Mouse (Mus musculus): ENCODE measurements at regions not wholly inside any gene's neighbourhood (a gene's known extent, or its start where the extent isn't known, plus 50 kb on each side); places are given as distances from the start of the nearest gene placed in this dataset.

GRCm38 (mm10) chr14:76188105-76188645 is 77.5 kb downstream of the Nufip1 start:
- H3K4me2 ChIP-seq (ENCODE audit: low read depth, low read length, poor library complexity, severe bottlenecking), result no peak overlapping the region

GRCm38 (mm10) chr14:76195324-76195723 is 84.6 kb downstream of the Nufip1 start:
- Histone ChIP-seq H3K27me3 (ENCODE audit: insufficient read depth, low read length) (no peaks in the 10 kb centered on the region), H3K4me1 (ENCODE audit: insufficient read depth, low read length) (no peaks in the 10 kb centered on the region), H3K9me3 (ENCODE audit: low read length) (no peaks in the 10 kb centered on the region), H3K36me3 (ENCODE audit: insufficient read depth, low read length) (no peaks in the 10 kb centered on the region), H3K4me3 (ENCODE audit: low read depth, low read length) (no peak overlapping the region), H3K4me2 (ENCODE audit: low read depth, low read length, poor library complexity, severe bottlenecking) (no peak overlapping the region), H3K9ac (replicated peaks; ENCODE audit: low read length, poor library complexity, severe bottlenecking) (no peak overlapping the region), H3K27ac (ENCODE audit: low read depth, low read length) (no peak overlapping the region)
- TF ChIP-seq CTCF (IDR thresholded peaks at IDR 0.05), result no peak
- ATAC-seq (ENCODE audit: low FRiP score) (no peak), DNase-seq (ENCODE audit: low spot score) (no peak)
- 73% methylated on average over 10 of the region's 10 CpGs for WGBS

More at GRCm38 (mm10) chr14:76188105-76188645, 77.5 kb downstream of the Nufip1 start:
- TF ChIP-seq CTCF (IDR thresholded peaks at IDR 0.05), result no peak
- Histone ChIP-seq H3K4me3 (ENCODE audit: low read depth, low read length) (no peak overlapping the region), H3K27ac (ENCODE audit: low read depth, low read length) (no peak overlapping the region), H3K4me1 (ENCODE audit: insufficient read depth, low read length) (no peaks in the 10 kb centered on the region), H3K36me3 (ENCODE audit: insufficient read depth, low read length) (no peaks in the 10 kb centered on the region), H3K27me3 (ENCODE audit: insufficient read depth, low read length) (no peaks in the 10 kb centered on the region), H3K9me3 (ENCODE audit: low read length) (no peaks in the 10 kb centered on the region), H3K9ac (replicated peaks; ENCODE audit: low read length, poor library complexity, severe bottlenecking) (no peak overlapping the region)
- no peak for ATAC-seq (ENCODE audit: low FRiP score)
- no peak for DNase-seq (ENCODE audit: low spot score)
- 89% methylated on average over 6 of the region's 6 CpGs for WGBS

- 88% methylated on average over 2 of the region's 2 CpGs for WGBS
These were observed 86.7 kb downstream of the Nufip1 start for GRCm38 (mm10) chr14:76197357-76197756.

GRCm38 (mm10) chr14:76198406-76198805 is 87.7 kb downstream of the Nufip1 start:
- no peaks in the 10 kb centered on the region for H3K9me3 ChIP-seq (ENCODE audit: low read length)
- no peak overlapping the region for H3K27ac ChIP-seq (ENCODE audit: low read depth, low read length)
- no peak overlapping the region for H3K4me3 ChIP-seq (ENCODE audit: low read depth, low read length)
- 72% methylated on average over 5 of the region's 5 CpGs for WGBS
- H3K4me1 ChIP-seq (ENCODE audit: insufficient read depth, low read length), result no peaks in the 10 kb centered on the region
- no peak overlapping the region for H3K4me2 ChIP-seq (ENCODE audit: low read depth, low read length, poor library complexity, severe bottlenecking)
- ATAC-seq (ENCODE audit: low FRiP score), result no peak
- DNase-seq (ENCODE audit: low spot score), result no peak
- no peaks in the 10 kb centered on the region for H3K27me3 ChIP-seq (ENCODE audit: insufficient read depth, low read length)
- no peaks in the 10 kb centered on the region for H3K36me3 ChIP-seq (ENCODE audit: insufficient read depth, low read length)
- TF ChIP-seq CTCF (IDR thresholded peaks at IDR 0.05), result no peak
- H3K9ac ChIP-seq (replicated peaks; ENCODE audit: low read length, poor library complexity, severe bottlenecking), result no peak overlapping the region

More at GRCm38 (mm10) chr14:76197357-76197756, 86.7 kb downstream of the Nufip1 start:
- Histone ChIP-seq H3K4me2 (ENCODE audit: low read depth, low read length, poor library complexity, severe bottlenecking) (no peak overlapping the region), H3K36me3 (ENCODE audit: insufficient read depth, low read length) (no peaks in the 10 kb centered on the region), H3K4me3 (ENCODE audit: low read depth, low read length) (no peak overlapping the region), H3K4me1 (ENCODE audit: insufficient read depth, low read length) (no peaks in the 10 kb centered on the region), H3K9ac (replicated peaks; ENCODE audit: low read length, poor library complexity, severe bottlenecking) (no peak overlapping the region), H3K9me3 (ENCODE audit: low read length) (no peaks in the 10 kb centered on the region), H3K27me3 (ENCODE audit: insufficient read depth, low read length) (no peaks in the 10 kb centered on the region), H3K27ac (ENCODE audit: low read depth, low read length) (no peak overlapping the region)
- DNase-seq (ENCODE audit: low spot score) (no peak), ATAC-seq (ENCODE audit: low FRiP score) (no peak)
- no peak for TF ChIP-seq CTCF (IDR thresholded peaks at IDR 0.05)

- no peak for TF ChIP-seq CTCF (IDR thresholded peaks at IDR 0.05)
- DNase-seq (ENCODE audit: low spot score), result no peak
- H3K9ac ChIP-seq (replicated peaks; ENCODE audit: low read length, poor library complexity, severe bottlenecking), result no peak overlapping the region
- H3K4me1 ChIP-seq (ENCODE audit: insufficient read depth, low read length), result no peaks in the 10 kb centered on the region
- H3K27me3 ChIP-seq (ENCODE audit: insufficient read depth, low read length), result no peaks in the 10 kb centered on the region
- WGBS, result 92% methylated on average over 4 of the region's 4 CpGs
- H3K27ac ChIP-seq (ENCODE audit: low read depth, low read length), result no peak overlapping the region
- H3K9me3 ChIP-seq (ENCODE audit: low read length), result no peaks in the 10 kb centered on the region
- H3K4me3 ChIP-seq (ENCODE audit: low read depth, low read length), result no peak overlapping the region
- no peaks in the 10 kb centered on the region for H3K36me3 ChIP-seq (ENCODE audit: insufficient read depth, low read length)
- ATAC-seq (ENCODE audit: low FRiP score), result no peak
- H3K4me2 ChIP-seq (ENCODE audit: low read depth, low read length, poor library complexity, severe bottlenecking), result no peak overlapping the region
These were observed 91.9 kb downstream of the Nufip1 start for GRCm38 (mm10) chr14:76202595-76202994.

- no peaks in the 10 kb centered on the region for H3K27me3 ChIP-seq (ENCODE audit: insufficient read depth, low read length)
- H3K4me2 ChIP-seq (ENCODE audit: low read depth, low read length, poor library complexity, severe bottlenecking), result no peak overlapping the region
- ATAC-seq (ENCODE audit: low FRiP score) (no peak), DNase-seq (ENCODE audit: low spot score) (no peak)
- TF ChIP-seq CTCF (IDR thresholded peaks at IDR 0.05), result no peak
- H3K9me3 ChIP-seq (ENCODE audit: low read length), result no peaks in the 10 kb centered on the region
- no peaks in the 10 kb centered on the region for H3K36me3 ChIP-seq (ENCODE audit: insufficient read depth, low read length)
- no peak overlapping the region for H3K9ac ChIP-seq (replicated peaks; ENCODE audit: low read length, poor library complexity, severe bottlenecking)
- no peak overlapping the region for H3K4me3 ChIP-seq (ENCODE audit: low read depth, low read length)
- no peak overlapping the region for H3K27ac ChIP-seq (ENCODE audit: low read depth, low read length)
- no peaks in the 10 kb centered on the region for H3K4me1 ChIP-seq (ENCODE audit: insufficient read depth, low read length)
- 83% methylated on average over 1 of the region's 1 CpGs for WGBS
These were observed 92.4 kb downstream of the Nufip1 start for GRCm38 (mm10) chr14:76203135-76203534.
